Mouse (Mus musculus) layer of hippocampus, adult 11-12 months (tissue): Measurements from ENCODE around the gene Ssx9.
"Not testable (repeated sequence)": the region's sequence is repeated elsewhere in the genome, so short reads cannot be mapped to it uniquely, and the experiment has no call there.

Experiments used
- DNase-seq: peaks from one replicate; pipeline ENCODE4 v3.0.0; 2022; ENCODE audit warnings: low spot score

Ssx9 gene

GRCm38 (mm10) chrX:8748132-8748531 lies at the start of gene Ssx9:
Gene Ssx9 (plus strand): TSS chrX:8748432.
- not testable (repeated sequence) for DNase-seq

DNA sequence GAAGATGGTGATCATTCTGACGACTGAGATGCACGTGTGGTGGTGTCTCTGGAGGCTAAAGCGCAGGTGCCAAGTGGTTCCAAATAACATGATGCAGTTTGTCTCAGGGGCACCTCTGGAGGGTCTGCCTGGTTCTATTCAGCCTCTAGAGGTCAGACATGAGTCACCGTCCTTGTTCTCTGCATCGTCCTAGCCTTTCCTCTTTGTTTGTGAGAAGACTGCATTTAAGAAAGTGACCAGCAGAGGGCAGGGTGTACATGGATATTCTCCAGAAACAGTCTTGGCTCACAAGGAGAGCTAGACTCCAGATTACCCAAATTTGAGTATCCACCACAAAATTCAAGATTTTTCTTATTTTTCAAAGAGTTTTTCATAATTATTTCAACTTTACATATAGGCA lies 15.3 kb upstream of the Ssx9 start:
- DNase-seq = peak; percentile 63

GRCm38 (mm10) chrX:8803391-8803790 lies 55.2 kb downstream of the Ssx9 start, which contains the start of gene Ssxb5:
Gene Ssxb5 (plus strand): TSS chrX:8803691.
- not testable (repeated sequence) for DNase-seq
